Mouse (Mus musculus): ENCODE measurements around the gene Itm2c.

Gene Itm2c

DNA sequence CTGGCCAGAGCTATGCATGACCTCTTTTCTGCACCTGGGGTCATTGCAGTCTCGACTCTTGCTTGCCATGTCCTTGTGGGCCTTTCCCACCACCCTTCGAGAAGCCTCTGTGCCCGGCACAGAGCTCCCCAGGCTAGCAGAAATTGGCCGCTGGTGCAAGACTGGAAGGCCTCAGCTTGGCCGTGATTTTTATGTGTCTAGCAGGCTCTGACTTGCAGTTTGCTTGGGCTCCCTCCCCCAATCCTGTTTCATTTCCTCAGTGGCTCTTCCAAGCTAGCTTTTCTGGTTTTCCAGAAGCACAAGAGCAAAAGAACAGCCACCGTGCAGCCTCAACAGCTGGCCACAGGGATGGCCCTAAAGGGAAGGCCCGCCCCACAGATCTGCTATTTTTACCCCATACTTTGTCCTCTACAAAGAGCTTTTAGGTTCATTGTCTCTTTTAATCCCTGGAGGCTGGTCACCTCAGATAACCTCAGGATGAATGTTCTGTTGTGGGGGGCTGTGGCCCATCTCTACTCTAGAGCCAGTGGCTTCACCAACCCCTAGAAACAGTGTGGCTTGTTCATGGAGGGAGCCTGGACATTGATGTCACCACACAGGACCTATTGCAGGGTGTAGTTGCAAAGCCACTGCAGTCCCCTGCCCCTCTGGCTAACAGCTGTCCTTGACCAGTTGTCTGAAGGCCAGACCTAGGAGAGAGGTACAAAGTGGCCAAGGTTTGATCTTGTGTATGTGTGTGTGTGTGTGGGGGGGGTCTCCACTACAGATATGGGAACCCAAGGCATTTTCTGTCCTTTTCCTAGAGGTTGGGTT, 6.6 kb downstream of the Itm2c start:
- no peak for DNase-seq

DNA sequence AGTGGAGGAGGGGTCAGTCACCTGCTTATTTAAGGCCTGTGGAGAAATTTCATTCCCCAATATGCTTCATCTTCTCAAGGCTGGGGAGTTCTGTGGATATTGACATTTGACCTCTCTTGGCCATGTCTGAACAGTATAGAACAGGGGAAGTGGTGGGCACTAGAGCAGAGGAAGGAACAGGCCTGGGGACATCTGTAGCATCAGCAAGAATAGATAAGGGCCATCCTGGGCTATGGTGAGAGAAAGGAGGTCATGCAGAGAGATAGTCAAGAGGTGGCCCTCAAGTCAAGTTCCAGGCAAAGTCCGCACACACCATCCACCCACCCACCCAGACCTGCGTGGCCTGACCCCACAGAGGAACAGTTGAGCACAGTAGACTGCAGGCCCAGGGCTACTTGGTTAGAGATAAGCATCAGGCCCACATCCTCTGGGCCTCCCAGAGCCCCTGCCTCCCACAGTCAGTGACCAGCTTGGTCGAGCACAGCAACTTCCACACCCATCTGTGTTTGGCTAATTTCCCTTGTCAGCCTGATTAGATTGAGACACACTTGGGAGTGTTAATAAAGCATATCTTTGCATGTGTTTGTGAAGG, 7.5 kb downstream of the Itm2c start:
- no peak for DNase-seq

DNA sequence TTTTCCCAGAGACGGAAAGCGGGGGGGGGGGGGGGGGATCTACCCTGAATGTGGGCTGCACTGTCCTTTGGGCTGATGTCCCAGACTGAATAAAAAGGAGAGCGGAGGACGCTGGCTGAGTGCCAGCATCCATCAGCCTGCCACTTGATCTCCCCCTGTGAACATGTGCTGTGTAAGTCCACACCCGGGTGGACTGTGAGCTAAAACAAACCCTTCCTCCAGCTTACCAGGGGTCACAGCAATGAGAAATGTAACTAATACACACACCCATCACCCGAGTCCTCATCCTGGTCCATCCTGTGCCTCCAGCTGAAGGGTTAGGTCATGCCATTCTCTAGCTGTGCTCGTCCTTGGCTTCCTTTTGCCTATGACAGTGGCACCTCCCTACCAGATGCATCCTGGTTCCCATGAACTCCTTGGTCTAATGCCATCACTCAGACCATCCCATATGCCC, 8.1 kb downstream of the Itm2c start:
- no peak for DNase-seq

DNA sequence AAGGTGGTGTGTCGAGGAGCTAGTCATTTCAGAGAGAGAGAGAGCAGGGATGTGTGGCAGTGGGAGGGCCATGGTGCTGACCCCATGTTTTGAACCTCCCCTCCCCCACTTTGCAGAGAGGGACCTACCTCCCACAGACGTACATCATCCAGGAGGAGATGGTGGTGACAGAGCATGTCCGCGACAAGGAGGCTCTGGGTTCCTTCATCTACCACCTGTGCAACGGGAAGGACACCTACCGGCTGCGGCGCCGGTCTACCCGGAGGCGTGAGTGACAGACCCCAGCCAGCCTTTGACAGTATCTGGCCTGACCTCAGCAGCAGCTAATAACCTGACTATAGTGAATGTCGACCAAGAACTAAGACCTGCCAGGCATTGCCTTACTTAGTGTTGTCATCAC, 12.8 kb downstream of the Itm2c start:
- no peak for DNase-seq

DNA sequence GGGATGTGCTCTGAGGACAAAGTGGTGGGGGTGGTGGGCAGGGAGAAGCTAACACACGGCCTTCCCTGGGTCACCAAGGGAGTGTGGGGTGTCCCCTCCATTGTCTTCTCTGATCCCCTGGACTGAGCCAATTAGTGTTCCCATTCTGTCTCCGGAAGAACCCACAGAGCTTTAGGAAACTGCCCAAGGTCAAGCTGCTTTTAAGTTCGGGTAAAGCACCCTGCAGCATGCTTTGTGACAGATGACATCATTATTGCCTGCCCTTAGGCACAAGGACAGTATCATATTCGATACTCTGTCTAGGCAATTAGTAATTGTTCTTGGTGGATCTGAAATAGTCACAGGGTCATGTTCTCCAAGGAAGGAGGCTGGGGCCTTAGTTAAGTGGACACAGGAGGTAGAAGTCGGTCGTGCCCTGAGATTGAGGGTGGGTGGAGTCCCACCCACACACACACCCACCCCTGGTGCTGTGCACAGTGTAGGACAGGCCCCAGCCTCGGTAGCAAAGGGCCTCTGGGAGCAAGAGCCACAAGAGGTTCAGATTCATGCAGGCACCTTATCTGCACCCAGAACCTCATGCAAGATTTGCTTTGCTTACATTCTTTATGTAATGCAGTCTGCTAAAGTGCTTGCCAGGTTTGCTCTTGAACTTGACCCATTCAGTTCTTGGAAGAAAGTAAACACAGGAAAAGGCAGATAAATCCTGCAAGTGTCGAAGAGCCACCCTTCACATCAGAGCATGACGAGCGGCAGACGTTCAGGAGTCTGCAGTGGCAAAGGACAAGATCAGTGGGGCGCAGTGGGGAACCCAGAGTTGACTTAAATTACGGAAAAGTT, 14.9 kb downstream of the Itm2c start:
- no peak for DNase-seq

DNA sequence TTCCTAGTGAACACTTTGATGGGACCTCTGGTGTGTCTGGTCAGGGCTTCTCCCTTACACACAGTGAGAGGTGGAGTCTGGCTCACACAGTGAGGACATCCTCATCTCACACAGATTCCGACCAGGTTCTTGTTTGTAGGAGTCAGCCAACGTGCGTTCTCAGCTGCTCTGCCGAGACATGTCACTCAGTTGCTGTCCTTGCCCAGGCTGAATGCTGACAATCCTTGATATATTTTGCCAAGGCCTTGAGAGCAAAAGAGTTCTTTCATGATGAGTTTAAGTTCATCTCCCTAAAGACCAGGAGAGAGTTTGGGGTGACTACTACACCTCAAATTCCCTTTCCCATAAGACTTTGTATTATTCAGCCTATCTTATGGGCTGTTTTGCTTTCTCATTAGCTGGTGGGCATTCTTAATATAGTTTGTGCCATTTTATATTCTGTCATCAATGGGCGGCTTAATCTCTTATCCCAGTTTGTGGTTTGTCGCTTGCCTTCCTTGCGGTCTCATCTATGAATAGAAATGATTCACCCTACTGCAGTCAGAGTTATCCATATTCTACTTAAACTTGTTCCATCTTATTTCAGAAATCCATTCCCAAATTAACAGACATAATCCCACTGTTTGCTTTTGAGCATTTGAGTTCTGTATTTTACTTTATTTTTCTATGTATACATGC, 19.1 kb downstream of the Itm2c start:
- no peak for DNase-seq

DNA sequence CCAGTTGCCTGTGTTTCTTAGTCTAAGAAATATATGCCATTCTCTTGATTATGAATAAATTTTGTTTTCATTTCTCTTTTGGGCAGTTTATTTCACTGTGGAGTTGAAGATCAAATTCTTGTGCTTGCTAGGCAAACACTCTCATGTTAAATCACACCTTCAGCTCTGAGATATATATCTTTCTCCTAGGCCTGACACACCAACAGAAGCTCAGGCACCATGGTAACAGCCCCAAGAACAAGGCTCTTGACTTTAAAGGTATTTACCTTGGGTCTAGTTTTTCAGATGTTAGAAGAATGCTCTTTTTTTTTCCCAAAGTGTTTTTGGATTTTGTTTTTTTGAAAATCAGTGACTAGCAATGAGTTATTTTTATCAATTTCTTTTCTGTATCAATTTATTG, 21.8 kb downstream of the Itm2c start:
- no peak for DNase-seq

DNA sequence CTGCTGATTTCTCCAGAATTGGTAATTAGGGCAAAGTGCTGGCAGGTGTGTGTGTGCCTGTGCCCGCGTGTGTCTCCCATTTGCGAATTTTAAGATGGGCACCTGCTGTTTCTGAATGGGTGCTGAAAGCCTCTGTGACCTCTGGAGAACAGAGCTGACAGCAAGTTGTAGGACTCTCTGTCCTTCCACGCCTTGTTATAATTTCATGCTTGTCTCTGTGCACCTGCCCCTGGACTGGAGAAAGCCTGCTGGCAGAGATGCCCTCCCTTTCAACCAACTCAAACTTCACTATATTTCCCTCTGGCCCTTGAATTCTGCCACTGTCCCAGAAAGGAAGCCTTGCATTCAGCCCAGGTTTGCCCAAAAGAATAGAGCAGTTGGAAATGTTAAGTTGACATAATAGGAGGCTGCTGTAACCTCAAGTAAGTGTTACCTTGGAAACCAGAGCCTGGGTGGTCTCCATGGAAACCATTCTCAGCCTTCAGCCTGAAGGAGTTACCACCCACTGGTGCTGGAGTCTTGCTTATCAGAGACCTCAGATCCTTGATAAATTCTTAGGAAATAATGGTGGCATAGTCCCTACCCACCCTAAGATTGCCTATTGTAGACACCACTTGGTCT, 22.9 kb downstream of the Itm2c start:
- DNase-seq = no peak

DNA sequence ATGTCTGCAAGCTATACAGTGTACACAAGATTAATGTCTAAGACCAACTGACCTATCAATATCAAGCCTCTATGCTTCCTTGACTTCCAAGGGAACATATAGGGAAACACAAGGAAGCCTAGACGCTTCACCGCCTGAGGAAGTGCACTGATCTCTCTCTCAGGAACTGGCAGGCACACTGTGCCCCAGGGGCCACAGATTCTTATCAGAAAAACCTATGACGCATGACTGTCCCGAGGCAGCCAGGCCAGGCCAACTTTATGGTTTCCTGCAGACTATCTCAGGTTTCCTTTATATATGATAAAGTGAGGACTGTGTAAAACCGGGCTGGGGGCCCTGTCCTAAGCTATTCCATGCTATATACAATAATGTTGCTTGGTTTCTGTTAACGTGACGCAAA, 25.5 kb downstream of the Itm2c start:
- DNase-seq = no peak

DNA sequence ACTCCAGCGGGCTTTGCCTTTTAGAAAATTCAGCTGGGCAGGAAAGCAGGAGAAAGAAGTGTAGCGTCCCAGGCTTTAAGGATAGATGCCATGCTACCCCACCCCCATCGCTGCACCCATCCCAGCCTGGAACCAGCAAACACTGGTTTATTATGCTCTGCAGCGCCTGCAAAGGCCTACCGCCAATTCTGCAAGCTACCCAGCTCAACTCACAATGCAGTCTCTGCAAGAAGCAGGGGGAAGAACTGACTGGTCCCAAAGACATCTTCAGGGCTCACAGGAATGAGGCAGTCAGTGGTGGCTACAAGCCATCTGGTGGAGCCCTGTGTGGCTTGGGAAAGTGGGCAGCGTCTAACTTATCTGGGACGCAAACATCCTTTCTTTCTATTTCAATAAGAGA, 27.6 kb downstream of the Itm2c start:
- peak; percentile 48 for DNase-seq

DNA sequence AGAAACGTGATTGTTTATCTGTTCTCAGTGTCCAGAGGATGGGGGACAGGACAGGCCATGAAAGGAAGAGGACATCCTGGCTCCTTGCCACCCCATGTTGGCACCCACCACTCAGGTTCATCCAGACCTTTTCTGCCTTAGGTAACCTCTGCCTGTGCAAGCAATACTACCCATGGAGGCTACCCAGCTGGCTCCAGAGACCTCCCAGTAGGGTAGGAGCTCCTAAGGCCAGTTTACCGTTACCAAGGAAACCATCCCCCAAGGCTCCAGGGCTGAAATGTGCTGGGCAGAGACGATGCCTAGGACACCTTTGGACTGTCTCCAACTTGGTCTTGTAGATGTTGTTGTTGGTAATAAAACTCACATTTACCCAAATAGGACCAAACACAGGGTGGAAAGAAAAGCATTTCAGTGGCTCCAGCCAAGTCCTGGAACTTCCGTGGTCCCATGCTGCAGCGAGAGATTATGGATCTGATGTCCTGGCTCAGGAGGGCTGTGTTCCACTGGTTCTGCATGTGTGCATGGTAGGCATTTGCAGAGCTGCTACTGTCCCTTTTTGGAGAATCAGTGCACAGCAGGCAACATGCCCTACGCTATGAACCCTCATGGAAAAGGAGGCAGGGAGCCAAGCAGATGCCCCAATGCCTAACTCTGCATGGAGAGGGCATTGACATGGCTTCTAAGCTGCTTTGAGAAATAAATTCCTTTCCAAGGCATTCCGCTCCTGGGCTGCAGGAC, 28.2 kb downstream of the Itm2c start:
- no peak for DNase-seq

DNA sequence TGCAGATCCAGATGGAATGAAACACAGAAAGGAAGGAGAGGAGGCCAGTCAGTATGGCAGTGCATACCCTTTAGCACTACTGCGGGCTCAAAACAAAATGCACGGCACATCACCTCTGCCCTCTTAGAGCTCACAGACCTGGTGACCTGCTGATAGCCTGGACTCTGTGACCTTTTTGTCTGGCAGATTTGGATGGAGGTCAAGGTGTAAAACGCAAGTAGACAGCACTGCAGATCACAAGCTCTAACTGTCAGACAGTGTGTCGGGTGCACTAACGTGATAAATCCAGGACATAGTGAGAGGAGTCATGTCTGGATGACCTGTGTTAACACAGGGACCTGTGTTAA, 28.8 kb downstream of the Itm2c start:
- DNase-seq = no peak

DNA sequence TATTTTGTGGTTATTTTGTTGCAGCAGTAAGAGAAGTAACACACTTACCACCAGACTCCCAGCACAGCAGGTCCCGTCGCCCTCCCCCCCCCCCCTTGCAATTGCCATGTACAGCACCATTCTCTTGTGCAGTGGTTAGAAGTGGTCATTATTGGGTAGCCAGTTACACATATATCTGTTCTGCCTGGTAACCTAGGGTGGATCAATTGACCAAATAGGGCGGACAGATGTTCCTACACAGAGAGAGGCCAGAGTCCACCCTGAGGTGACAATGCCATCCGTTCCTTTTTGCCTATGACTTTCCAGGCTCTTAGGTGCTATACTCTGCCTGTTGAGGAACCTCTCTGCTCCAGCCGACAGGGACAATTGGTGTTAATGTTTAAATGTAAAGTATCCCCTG, 31.1 kb downstream of the Itm2c start:
- DNase-seq = no peak

DNA sequence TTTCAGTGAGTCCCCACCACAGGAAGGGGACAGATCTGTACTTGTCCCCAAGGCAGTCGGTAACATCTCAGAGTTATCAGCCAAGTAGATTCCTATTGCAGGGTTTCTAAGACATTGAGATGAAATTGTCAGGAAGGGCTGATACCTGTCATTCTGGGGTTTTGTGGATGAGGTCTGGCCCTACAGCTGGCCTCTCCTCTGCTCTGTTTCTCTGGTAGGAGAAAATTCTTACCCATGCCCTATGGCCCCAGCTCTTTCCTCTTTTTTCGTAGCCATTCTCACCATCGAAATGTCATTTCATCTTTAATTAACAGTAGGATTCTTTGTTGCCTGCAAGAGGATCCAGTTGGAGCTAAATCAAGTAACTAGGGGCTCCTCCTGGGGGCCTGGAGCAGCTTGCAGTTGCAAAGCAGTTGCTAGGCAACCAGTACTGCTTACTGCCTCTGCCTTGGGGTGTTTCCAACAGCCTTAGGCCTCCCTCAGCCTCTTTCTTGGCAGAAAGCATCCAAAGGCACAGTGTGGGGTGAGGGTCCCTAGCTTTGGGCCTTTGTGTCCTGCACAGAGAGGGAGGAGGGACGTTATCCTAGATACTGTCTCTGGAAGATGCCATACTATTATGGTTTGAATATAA, 34.1 kb downstream of the Itm2c start, which contains the start of gene 4933407L21Rik:
Gene 4933407L21Rik, plus strand, starts transcription at position 427 of the 631 bp plus-strand sequence.
- peak; percentile 65 for DNase-seq

DNA sequence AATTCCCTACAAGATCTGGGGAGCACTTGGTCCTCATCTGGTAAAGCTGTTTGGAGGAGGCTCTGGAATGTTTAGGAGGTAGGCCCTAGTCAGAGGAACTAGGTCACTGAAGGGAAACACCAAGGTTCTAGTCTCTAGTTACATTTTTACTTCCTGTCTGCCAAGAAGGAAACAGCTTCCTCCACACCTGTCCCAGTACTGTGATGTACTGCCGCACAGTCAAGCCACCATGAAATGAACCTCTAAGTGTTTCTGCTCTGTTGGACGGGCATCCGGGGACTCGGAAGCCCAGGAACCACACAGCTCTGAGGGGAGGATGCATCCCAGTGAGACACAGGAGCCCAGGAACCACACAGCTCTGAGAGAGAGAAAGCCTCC, 34.6 kb downstream of the Itm2c start:
- no peak for DNase-seq

DNA sequence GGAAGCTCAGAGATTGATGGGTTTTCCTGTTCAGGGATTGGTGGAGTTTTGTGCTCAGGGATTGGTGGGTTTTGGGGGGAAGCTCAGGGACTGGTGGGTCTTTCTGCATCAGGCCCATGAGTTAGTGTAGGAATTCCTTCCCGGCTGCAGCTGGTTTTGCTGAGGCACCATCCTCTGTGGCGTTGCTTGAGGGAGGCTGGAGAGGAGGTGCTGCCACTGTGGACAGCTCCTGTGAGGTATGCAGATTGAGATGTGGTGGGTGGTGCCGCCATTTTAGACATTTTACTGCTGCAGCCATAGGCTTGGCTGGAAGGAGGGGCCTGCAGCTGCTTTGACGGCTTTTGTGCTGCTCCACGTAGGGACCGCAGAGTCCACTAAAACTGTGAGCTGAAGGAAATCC, 35.3 kb downstream of the Itm2c start:
- no peak for DNase-seq

DNA sequence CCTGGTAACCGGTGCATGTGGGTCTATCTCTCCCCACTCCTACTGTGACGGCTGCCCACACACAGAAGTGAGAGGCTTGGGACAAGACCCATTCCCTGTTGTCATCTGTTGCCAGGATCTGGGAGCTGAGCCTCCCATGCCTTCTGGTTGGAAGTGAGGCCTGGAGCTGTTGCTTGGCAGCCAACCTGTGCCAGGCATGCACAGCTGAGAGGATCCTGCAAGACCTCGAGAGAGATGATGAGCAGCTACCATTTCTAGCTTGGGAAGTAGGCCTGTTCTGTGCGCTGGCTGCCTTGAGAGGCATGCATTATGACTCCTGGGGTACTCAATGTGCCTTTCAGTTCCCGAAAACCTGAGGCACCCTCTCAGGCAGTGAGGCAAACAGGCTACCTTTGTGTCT, 37.1 kb downstream of the Itm2c start:
- DNase-seq = no peak

DNA sequence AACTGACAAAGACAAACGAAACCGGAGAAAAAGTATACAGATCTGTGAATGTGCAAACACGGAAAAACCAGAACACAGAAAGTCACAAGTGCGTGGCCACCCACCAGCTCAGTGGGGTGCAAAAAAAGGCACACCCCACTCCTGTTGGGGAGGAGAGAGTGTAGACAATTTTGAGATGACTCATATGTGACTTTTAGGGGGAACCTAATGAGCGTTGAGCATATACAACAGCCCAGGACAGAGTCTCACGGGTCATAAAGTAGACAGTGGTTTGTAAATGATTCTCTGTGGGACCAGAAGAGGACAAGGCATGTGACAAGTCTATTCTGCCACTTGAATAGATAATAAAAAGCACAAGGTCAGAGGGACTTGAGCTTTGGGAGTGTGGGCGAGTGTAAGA, 39.1 kb downstream of the Itm2c start:
- DNase-seq = no peak

DNA sequence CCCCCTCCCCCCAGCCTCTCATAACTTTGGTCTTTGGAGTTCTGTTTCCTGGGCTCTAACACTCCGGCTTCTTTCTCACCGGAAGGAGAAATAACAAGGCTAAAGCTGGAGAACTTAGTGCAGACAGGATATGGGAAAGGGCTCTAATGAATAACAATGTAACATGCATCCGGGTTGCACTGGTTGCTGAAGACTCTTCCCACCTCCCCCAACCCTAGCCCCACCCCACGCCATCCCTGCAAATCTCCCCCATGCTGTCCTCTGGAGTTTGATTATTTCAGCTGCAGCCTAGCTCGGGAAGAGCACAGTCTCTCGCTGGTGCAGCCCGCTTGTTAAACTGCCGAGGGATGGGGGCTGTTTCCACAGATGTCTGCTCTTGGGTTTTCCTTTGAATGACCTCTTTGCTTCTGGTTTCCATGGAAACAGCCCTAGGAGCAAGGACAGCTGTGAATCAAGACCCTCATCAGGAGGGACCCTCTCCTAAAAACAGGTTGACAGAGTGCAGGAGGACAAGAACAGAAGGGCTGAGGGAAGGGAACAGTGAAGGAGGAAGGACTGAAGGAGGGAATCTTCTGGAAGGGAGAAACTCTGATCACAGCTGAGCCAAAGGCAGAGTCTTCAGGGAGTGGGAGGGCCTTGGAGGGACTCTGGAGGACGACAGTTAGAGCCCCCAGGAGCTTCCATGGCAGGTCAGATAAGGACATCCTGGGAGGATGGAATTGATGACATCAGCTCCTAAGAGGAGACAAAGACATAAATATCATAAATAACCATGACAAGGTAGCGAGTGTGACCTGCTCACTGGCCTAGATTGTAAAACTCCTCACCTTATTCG, 39.8 kb downstream of the Itm2c start:
- DNase-seq = no peak

DNA sequence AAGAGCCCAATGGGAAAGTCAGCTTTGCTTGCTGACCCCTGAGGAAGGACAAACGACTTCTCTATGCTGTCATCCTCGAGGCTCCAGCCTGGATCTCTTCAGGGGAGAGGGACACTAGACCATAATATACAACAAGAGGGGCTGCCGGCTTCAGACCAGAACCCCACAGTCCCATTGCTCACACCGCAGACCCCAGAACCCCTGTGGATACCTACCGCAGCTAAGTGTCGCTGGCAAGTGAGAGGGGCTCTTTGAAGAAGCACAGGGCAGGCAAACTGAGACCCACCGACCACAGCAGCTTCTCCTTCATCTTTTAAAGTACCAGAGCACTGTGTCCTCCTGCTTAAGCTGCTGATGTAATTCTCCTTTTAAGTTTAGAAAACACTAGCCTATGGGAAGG, 40.5 kb downstream of the Itm2c start:
- no peak for DNase-seq
